Mouse (Mus musculus): ENCODE measurements at regions not wholly inside any gene's neighbourhood (a gene's known extent, or its start where the extent isn't known, plus 50 kb on each side); places are given as distances from the start of the nearest gene placed in this dataset.

DNA sequence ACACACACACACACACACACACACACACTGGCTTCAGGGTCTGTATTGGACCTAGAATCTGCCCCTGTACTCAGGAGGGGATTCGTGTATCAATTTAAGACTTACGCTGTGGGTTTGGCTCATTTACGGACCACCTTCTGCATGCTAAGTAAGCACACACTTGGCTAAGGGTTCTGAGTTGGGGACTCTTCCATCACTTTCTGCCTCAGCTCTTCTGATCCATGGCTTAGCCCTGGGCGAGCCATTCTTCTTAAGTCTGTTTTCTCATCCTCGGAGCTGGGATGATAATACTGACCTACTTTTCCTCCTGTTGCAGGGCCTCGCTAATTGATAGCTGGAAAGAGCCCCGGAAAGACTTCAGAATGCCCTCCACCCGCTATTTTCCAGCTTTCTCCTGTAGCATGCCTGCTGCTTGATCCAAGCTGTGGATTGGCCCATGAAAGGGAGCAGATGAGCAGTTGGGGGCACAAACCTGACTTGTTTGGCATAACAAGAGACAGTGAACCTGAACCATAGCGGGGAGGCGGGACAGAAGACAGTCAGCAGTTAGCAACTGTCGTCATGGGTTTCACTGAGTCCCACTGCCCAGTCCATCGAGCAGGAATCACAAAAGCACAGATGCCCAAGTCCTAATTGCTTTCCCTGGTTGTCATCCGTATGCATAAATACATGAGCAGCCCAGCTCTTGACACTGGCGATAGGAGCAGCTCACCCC, 294.9 kb upstream of the Stt3b start:
- peak; percentile 67 for ATAC-seq (ENCODE audit: low FRiP score, low read depth)
- Histone ChIP-seq H3K4me3 (no peak overlapping the region), H3K9me3 (no peaks in the 10 kb centered on the region), H3K27me3 (no peaks in the 10 kb centered on the region), H3K9ac (no peak overlapping the region; the same call in 1 of the 2 replicates), H3K36me3 (no peaks in the 10 kb centered on the region), H3K4me2 (peak overlapping the region; percentile 17; the same call in 1 of the 2 replicates), H3K4me1 (replicated peaks) (peaks cover 17% of the 10 kb centered on the region), H3K27ac (replicated peaks) (peak overlapping the region; percentile 83)
- 34% methylated on average over 14 of the region's 14 CpGs for WGBS

DNA sequence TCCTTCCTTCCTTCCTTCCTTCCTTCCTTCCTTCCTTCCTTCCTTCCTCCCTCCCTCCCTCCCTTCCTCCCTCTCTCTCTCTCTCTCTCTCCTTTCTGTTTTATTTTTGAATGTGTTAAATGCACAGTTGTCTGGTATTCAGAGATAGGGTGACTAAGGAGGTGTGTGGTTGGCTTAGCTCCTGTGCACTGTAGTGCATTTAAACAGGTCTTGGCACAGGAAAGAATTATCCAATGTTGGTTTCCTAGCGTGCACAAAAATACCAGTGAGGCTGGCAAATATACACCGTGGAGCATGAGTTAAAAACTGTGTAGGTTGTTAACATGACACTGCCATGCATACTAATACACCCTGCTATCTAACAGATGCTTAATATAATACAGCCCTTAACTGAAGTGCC, 297.7 kb upstream of the Stt3b start:
- Histone ChIP-seq H3K36me3 (no peaks in the 10 kb centered on the region), H3K27me3 (no peaks in the 10 kb centered on the region), H3K4me1 (replicated peaks) (peaks cover 17% of the 10 kb centered on the region), H3K4me3 (no peak overlapping the region), H3K27ac (replicated peaks) (no peak overlapping the region), H3K9ac (no peak overlapping the region), H3K4me2 (no peak overlapping the region), H3K9me3 (no peaks in the 10 kb centered on the region)
- ATAC-seq (ENCODE audit: low FRiP score, low read depth), result no peak
- WGBS, result 56% methylated on average over 2 of the region's 2 CpGs

DNA sequence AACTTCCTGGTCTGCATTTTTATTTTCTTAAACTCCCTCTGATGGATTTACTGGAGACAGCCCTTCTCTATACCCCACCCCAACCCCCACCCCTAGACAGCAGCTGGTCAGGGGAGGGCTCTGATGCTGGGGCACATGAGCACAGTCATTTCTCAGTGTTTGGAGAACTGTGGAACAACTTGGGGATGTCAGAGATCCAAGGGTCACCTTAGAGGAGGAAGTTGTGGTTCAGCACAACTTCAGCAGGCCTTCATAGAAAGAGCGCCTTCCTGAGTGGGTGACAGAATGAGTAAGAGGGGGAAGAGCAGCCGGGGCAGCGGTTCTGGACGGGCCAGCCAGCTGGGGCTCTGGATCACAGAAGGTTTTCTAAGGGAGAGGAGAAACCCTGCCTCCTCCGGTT, 298.2 kb upstream of the Stt3b start:
- Histone ChIP-seq H3K27me3 (no peaks in the 10 kb centered on the region), H3K9me3 (no peaks in the 10 kb centered on the region), H3K4me3 (no peak overlapping the region), H3K9ac (no peak overlapping the region), H3K27ac (replicated peaks) (no peak overlapping the region), H3K4me1 (replicated peaks) (peaks cover 17% of the 10 kb centered on the region), H3K36me3 (no peaks in the 10 kb centered on the region), H3K4me2 (no peak overlapping the region)
- no peak for ATAC-seq (ENCODE audit: low FRiP score, low read depth)
- 90% methylated on average over 5 of the region's 5 CpGs for WGBS

DNA sequence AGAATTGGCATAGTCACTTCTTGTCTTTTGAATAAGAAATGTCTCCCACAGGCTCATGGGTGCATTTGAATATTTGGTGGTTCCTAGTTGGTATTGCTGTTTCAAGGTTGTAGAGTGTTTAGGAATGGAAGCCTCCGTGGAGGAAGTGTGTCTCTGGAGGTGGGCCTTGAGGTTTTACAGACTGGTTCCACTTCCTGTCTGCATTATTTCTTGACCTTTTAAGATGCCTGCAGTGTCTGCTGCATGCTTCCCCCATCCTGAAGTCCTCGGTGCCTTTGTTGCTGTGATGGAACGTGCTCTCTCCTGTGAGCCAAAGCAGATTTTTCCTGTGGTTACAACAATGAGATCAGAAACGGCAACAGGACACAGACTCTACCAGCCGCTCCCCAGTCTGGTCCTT, 299.4 kb upstream of the Gadl1 start:
- H3K36me3 ChIP-seq, result no peaks in the 10 kb centered on the region
- H3K9ac ChIP-seq, result no peak overlapping the region
- H3K27me3 ChIP-seq, result no peaks in the 10 kb centered on the region
- no peaks in the 10 kb centered on the region for H3K9me3 ChIP-seq
- H3K27ac ChIP-seq (replicated peaks), result no peak overlapping the region
- peaks cover 7% of the 10 kb centered on the region for H3K4me1 ChIP-seq (replicated peaks)
- no peak overlapping the region for H3K4me2 ChIP-seq
- 87% methylated on average over 5 of the region's 5 CpGs for WGBS
- no peak overlapping the region for H3K4me3 ChIP-seq
- no peak for ATAC-seq (ENCODE audit: low FRiP score, low read depth)

DNA sequence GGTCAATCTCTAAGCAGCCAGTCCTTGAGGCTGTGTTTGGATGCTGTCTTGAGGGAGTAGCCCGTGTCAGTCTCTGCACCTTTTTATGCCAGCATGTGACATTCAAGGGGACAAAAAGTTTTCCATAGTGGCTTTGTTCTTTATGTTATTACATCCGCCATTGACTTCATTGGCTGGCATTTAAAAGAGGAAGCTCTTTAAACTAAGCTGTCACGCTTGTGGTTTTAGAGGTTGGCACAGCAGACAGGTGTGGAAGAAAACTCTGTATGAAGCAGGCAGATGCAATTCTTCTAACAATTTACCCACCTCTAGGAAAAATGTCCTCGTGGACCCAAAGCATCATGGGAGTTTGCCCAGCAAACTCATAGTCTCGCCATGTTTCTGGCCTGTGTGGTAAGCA, 297.5 kb upstream of the Gadl1 start:
- 88% methylated on average over 5 of the region's 5 CpGs for WGBS

DNA sequence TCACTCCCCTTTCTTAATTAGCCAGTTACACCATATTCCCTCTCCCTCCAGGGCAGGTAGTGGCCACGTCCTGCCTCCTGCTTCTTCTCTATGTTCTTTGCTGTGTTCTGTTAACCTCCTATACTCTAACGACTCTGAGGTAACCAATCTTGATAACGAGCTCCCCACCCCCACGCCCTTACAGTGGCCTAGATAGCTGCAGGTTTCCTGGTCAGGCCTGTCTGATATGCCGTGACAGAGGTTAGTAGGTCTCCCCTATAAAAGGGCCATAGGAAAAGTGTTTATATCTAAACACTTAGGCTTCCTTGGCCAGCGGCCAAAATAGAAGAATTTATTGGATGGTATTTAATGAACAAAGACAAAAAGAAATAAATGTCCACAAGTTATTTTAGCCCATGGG, 296.3 kb upstream of the Gadl1 start:
- H3K9me3 ChIP-seq, result no peaks in the 10 kb centered on the region
- no peak overlapping the region for H3K27ac ChIP-seq (replicated peaks)
- 85% methylated on average over 6 of the region's 6 CpGs for WGBS

More for the DNA sequence above, 297.5 kb upstream of the Gadl1 start:
- Histone ChIP-seq H3K9me3 (no peaks in the 10 kb centered on the region), H3K9ac (no peak overlapping the region), H3K36me3 (no peaks in the 10 kb centered on the region), H3K4me3 (no peak overlapping the region), H3K4me1 (replicated peaks) (no peaks in the 10 kb centered on the region), H3K27me3 (no peaks in the 10 kb centered on the region), H3K27ac (replicated peaks) (no peak overlapping the region), H3K4me2 (no peak overlapping the region)
- no peak for ATAC-seq (ENCODE audit: low FRiP score, low read depth)

DNA sequence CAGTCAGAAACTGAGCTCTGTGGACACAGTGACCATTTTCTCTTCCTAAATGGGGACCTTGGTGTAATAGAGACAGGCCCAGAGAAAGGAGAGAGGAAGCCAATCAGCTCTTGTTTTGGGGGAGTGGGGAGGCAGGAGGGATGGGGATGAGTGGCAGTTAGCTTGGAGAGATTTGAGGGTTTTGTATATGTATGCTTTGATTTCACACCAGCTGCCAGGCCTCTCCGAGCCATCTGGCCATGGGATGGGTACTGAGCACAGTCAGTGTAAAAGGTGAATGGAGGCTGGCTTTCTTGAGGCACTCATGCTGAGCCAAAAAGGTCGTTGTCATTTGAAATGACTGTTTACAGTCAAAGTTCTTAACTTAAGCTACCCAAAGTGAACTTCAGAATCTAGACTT, 295.2 kb upstream of the Gadl1 start:
- Histone ChIP-seq H3K36me3 (no peaks in the 10 kb centered on the region), H3K9ac (no peak overlapping the region), H3K9me3 (no peaks in the 10 kb centered on the region), H3K4me3 (no peak overlapping the region), H3K27ac (replicated peaks) (no peak overlapping the region), H3K27me3 (no peaks in the 10 kb centered on the region), H3K4me1 (replicated peaks) (no peaks in the 10 kb centered on the region), H3K4me2 (no peak overlapping the region)
- 66% methylated on average over 2 of the region's 2 CpGs for WGBS
- ATAC-seq (ENCODE audit: low FRiP score, low read depth), result no peak

More for the DNA sequence above, 296.3 kb upstream of the Gadl1 start:
- Histone ChIP-seq H3K9ac (no peak overlapping the region), H3K36me3 (no peaks in the 10 kb centered on the region), H3K4me1 (replicated peaks) (no peaks in the 10 kb centered on the region), H3K27me3 (no peaks in the 10 kb centered on the region), H3K4me2 (no peak overlapping the region), H3K4me3 (no peak overlapping the region)
- ATAC-seq (ENCODE audit: low FRiP score, low read depth), result no peak

DNA sequence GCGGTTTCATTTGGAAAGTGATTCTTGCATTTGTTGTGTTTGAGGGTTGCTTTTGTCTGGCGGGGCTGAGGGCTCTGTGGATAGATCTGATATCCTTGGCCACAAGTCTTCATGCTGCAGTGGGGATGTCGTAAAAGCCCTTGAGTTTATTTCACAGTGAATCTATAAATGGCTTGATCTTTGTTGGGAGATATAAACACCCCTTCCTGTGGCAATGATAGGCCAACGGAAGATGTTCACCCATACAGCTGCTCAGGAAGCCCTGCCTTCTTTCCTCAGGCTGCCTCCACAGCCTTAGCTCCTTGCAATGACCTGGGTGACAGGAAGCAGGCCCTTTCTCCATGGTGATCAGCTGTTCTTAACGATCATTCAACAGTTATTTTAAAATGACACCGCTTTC, 291.3 kb upstream of the Gadl1 start:
- no peak overlapping the region for H3K9ac ChIP-seq
- H3K4me1 ChIP-seq (replicated peaks), result no peaks in the 10 kb centered on the region
- ATAC-seq (ENCODE audit: low FRiP score, low read depth), result no peak
- no peak overlapping the region for H3K27ac ChIP-seq (replicated peaks)
- H3K9me3 ChIP-seq, result no peaks in the 10 kb centered on the region
- H3K4me3 ChIP-seq, result no peak overlapping the region
- no peaks in the 10 kb centered on the region for H3K36me3 ChIP-seq
- 86% methylated on average over 6 of the region's 6 CpGs for WGBS
- no peak overlapping the region for H3K4me2 ChIP-seq
- H3K27me3 ChIP-seq, result no peaks in the 10 kb centered on the region

DNA sequence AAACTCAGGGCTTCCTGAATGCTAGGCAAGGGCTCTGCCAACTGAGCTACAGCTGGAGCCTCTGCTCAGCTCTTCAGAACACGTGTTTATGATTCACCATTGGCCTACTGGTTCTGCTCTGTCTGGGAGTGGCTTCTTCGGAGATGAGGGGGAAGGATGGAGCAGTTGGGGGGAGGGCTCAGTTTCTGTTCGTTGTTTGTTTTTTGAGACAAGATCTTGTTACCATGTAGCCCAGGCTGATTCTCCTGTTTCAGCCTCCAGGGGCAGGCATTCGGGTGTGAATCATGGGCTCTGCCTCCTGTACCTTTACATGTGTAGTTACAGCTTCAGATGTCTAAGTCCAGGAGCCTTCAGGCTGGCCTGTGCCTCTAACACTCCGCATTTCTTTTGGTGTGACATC, 285.3 kb upstream of the Gadl1 start:
- H3K27me3 ChIP-seq, result no peaks in the 10 kb centered on the region
- ATAC-seq (ENCODE audit: low FRiP score, low read depth), result no peak
- 65% methylated on average over 5 of the region's 5 CpGs for WGBS
- H3K4me2 ChIP-seq, result no peak overlapping the region
- no peak overlapping the region for H3K9ac ChIP-seq
- no peak overlapping the region for H3K4me3 ChIP-seq
- H3K9me3 ChIP-seq, result no peaks in the 10 kb centered on the region
- H3K36me3 ChIP-seq, result no peaks in the 10 kb centered on the region
- H3K27ac ChIP-seq (replicated peaks), result no peak overlapping the region
- H3K4me1 ChIP-seq (replicated peaks), result no peaks in the 10 kb centered on the region

DNA sequence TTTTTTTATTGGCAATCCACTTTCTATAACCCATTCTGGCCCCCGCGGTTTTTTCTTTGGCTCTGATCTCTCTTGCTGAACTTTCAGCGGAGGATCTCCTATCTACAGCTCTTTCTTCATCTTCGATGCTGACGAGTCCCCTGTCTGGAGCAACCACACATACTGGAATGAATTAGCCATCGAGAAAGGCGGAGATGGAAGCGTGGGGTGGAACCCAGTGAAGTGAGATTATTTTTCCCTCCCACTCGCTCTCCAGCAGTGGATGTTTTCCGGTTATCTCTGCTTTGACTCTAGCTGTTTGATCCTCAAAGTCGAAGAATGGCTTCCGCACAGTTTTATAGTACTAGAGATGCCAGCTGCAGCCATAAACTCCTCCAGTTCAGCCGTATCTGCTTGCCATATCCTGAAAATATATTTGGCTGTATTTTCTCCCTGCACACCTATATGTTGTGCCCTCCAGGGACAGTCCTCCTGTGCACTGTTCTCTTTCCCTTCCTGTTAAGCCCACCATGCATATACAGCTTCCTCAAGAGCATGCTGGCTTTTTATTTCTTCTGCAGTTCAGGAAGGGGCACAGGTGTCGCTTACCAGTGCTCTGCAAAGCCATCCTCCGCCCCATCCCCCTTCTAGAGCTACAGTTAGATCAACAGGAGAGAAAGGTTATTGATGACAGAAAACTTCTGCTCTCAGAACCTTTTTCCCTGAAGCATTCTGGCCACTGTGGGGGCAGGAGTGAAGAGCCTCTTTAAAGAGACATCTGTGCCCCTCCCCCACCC, 284.3 kb upstream of the Gadl1 start:
- no peak for ATAC-seq (ENCODE audit: low FRiP score, low read depth)
- no peaks in the 10 kb centered on the region for H3K9me3 ChIP-seq
- no peak overlapping the region for H3K4me3 ChIP-seq
- no peak overlapping the region for H3K9ac ChIP-seq
- WGBS, result 79% methylated on average over 15 of the region's 15 CpGs
- no peak overlapping the region for H3K27ac ChIP-seq (replicated peaks)
- H3K36me3 ChIP-seq, result no peaks in the 10 kb centered on the region
- no peaks in the 10 kb centered on the region for H3K4me1 ChIP-seq (replicated peaks)
- H3K27me3 ChIP-seq, result no peaks in the 10 kb centered on the region
- H3K4me2 ChIP-seq, result no peak overlapping the region

DNA sequence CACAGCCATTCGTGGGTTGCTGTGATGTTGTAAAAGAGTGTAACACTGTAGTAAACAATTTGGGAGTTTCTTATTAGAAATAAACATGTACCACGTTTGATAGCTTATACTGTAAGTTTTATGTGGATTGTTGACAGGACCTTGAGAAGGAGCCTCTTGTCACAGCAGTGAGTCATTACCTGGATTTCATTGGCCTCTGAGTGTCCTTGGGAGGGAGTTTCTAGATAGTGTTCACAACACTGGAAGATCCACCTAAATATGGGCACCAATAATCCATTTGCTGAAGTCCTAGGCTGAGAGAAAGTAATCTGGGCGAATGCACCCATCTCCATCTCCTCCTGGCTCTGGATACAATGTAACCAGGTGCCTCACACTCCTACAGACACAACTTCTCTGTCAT, 281.7 kb upstream of the Gadl1 start:
- no peak overlapping the region for H3K4me3 ChIP-seq
- 81% methylated on average over 3 of the region's 3 CpGs for WGBS
- ATAC-seq (ENCODE audit: low FRiP score, low read depth), result no peak
- no peak overlapping the region for H3K27ac ChIP-seq (replicated peaks)
- H3K9me3 ChIP-seq, result no peaks in the 10 kb centered on the region
- no peaks in the 10 kb centered on the region for H3K4me1 ChIP-seq (replicated peaks)
- no peak overlapping the region for H3K4me2 ChIP-seq
- no peaks in the 10 kb centered on the region for H3K27me3 ChIP-seq
- H3K36me3 ChIP-seq, result no peaks in the 10 kb centered on the region
- no peak overlapping the region for H3K9ac ChIP-seq

DNA sequence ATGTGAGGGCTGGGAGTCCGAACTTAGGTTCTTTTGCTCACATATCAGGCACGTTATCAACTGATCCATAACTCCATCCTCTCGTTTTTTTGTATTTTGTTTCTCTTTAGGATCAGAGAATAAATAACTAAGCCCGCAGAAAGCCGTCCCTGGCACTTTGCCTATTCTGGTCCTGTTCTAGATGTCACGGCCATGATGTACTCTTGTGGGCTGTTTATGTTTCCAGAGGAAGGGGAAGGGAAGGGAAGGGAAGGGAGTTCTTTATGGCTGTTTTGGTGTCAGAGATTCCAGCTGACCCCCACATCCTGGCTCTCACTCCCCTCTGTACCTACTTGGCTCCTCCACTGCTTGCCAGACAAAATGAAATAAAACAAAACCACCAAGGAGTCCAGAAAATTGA, 272.1 kb upstream of the Gadl1 start:
- WGBS, result 76% methylated on average over 6 of the region's 6 CpGs
- Histone ChIP-seq H3K27me3 (no peaks in the 10 kb centered on the region), H3K4me3 (no peak overlapping the region), H3K9ac (no peak overlapping the region), H3K27ac (replicated peaks) (no peak overlapping the region), H3K4me1 (replicated peaks) (no peaks in the 10 kb centered on the region), H3K36me3 (no peaks in the 10 kb centered on the region), H3K4me2 (no peak overlapping the region), H3K9me3 (no peaks in the 10 kb centered on the region)
- ATAC-seq (ENCODE audit: low FRiP score, low read depth), result no peak

Measured in hindbrain, embryonic 15.5 days (tissue).